Mouse (Mus musculus) macrophage (primary cell): ENCODE measurements at regions not wholly inside any gene's neighbourhood (a gene's known extent, or its start where the extent isn't known, plus 50 kb on each side); places are given as distances from the start of the nearest gene placed in this dataset.

ENCODE experiments used
- H3K27ac ChIP-seq: fragments of 350-480 bp; formaldehyde crosslinking; 2 replicates; pipeline ENCODE4 v1.9.0; 2021
- H3K36me3 ChIP-seq: fragments of 350-480 bp; formaldehyde crosslinking; 2 replicates; pipeline ENCODE4 v1.9.0; 2021; ENCODE audit errors: inconsistent target
- H3K4me3 ChIP-seq: fragments of 350-480 bp; formaldehyde crosslinking; 2 replicates; pipeline ENCODE4 v1.9.0; 2021; ENCODE audit errors: inconsistent target
- H3K79me2 ChIP-seq: fragments of 350-480 bp; formaldehyde crosslinking; 2 replicates; pipeline ENCODE4 v1.9.0; 2021; ENCODE audit errors: inconsistent target
- WGBS: methylation state at CpG from one replicate; pipeline ENCODE4 v1.1.7; 2026; ENCODE audit warnings: inconsistent platforms; ENCODE audit not compliant: missing documents; 5-methylcytosine and 5-hydroxymethylcytosine counted together

DNA sequence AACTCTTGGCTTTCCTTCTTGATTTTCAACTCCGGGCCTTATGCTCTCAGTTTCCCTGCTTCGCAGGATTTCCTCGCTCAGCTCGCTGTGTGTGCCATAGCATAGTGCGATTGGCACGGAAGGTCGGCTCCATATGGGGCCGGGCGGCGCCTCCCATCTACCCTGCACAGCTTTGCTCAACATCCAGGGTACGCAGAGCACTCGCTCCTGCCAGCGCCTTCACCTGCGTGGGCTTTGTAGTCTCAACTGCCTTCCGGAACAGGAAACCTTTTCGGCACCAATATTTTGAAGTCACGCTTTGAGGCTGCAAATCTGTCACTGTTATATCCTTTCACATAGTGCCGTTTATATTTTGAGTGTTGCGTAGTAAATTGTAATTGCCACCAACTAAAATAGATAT lies 359.9 kb upstream of the Tle4 start:
- WGBS = 89% methylated on average over 19 of the region's 19 CpGs
- Histone ChIP-seq H3K4me3 (no peak overlapping the region), H3K79me2 (no peaks in the 10 kb centered on the region), H3K36me3 (no peaks in the 10 kb centered on the region), H3K27ac (no peak overlapping the region)

DNA sequence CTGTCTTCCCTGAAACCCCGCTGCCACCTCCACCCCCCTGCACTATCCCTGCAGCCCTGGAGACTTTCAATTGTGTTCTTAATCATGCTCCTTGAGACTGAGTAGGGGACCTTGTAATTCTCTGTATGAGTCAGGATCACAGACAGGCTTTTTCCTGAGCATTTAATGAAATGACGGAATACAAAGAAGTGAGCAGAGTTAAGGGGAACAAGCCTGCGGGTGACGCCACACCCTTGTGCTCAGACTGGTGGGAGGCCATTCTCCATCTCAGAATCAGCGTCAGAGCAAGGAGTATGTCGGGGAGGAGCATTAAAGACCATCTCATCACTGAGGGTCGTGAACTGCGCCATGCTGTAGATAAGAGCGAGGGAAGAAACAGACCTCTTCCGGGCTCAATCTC lies 359.3 kb upstream of the Tle4 start:
- H3K27ac ChIP-seq = no peak overlapping the region

DNA sequence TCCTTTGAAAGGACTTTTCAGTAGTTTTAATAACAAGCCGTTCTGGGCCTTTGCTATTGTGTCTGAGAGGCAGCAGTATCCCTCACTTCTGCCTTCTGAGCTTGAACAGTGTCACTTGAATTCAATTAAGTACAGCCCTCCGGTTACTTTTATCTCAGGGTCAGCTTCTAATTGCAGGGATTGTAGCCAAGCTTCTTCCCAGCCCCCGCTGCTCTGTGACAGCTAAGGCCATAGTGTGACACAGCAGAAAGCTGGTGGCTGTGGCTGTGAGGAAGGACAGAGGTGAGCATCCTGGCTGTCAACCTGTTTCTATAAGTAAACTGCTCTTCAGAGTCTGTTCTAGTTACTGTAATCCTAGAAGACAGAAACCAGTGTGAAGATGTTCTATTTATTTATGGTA lies 358.5 kb upstream of the Tle4 start:
- no peaks in the 10 kb centered on the region for H3K79me2 ChIP-seq
- no peaks in the 10 kb centered on the region for H3K36me3 ChIP-seq
- H3K4me3 ChIP-seq = no peak overlapping the region
- 53% methylated on average over 3 of the region's 3 CpGs for WGBS
- H3K27ac ChIP-seq = no peak overlapping the region

More for the DNA sequence above, 359.3 kb upstream of the Tle4 start:
- 79% methylated on average over 10 of the region's 10 CpGs for WGBS
- no peaks in the 10 kb centered on the region for H3K36me3 ChIP-seq
- H3K4me3 ChIP-seq = no peak overlapping the region
- no peaks in the 10 kb centered on the region for H3K79me2 ChIP-seq

GRCm38 (mm10) chr19:14955969-14956368 lies 358.1 kb upstream of the Tle4 start:
- Histone ChIP-seq H3K4me3 (no peak overlapping the region), H3K27ac (no peak overlapping the region), H3K36me3 (no peaks in the 10 kb centered on the region), H3K79me2 (no peaks in the 10 kb centered on the region)
- WGBS = 58% methylated on average over 3 of the region's 3 CpGs

GRCm38 (mm10) chr19:14940207-14940952 lies 342.5 kb upstream of the Tle4 start:
- H3K79me2 ChIP-seq = no peaks in the 10 kb centered on the region
- no peak overlapping the region for H3K4me3 ChIP-seq
- H3K36me3 ChIP-seq = no peaks in the 10 kb centered on the region
- WGBS = 94% methylated on average over 9 of the region's 9 CpGs
- H3K27ac ChIP-seq = no peak overlapping the region

DNA sequence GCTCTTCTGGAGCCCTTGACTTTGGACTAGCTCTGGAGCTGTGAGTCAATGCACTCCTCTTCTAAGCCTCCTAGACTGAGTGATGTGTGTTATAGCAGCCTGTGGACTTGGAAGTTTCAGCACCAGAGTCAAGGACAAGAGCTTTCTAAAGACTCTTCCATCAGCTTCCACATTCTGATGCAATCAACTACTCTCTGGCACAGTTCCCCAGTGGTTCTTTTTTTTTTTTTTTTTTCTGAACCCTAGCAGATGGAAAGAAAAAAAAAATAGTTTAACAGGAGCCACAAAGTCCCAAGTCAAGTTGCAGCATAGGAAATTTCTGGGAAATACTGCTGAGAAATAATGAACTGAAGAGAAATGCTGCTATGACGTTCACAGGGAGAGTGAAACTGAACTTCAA lies 324.4 kb upstream of the Tle4 start:
- Histone ChIP-seq H3K79me2 (no peaks in the 10 kb centered on the region), H3K36me3 (no peaks in the 10 kb centered on the region), H3K27ac (no peak overlapping the region), H3K4me3 (no peak overlapping the region)
- 100% methylated on average over 1 of the region's 1 CpGs for WGBS

- H3K27ac ChIP-seq = no peak overlapping the region
- H3K79me2 ChIP-seq = no peaks in the 10 kb centered on the region
- H3K36me3 ChIP-seq = no peaks in the 10 kb centered on the region
- H3K4me3 ChIP-seq = no peak overlapping the region
- 94% methylated on average over 11 of the region's 11 CpGs for WGBS
These were observed 313.4 kb upstream of the Tle4 start for GRCm38 (mm10) chr19:14911056-14911850.

DNA sequence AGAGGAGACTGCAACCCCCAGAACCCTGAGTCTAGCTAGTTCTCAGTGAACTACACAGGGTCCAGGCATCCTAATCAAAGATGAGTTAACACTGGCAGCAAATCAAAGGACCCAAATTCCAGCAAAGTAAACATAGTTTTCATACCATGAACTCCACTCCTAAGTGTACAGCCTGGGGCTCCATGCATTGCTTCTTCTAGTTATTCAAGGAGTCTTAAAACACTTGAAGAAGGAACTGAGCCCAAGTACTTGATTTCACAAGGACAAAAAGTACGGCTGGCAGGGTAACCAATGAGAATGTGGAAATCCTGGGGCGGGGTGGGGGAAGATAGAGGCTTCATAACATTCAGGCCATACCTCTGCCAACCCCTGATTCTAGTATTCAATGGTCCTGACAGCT lies 297.0 kb upstream of the Tle4 start:
- Histone ChIP-seq H3K79me2 (no peaks in the 10 kb centered on the region), H3K36me3 (no peaks in the 10 kb centered on the region), H3K4me3 (no peak overlapping the region), H3K27ac (no peak overlapping the region)
- 77% methylated on average over 2 of the region's 2 CpGs for WGBS

GRCm38 (mm10) chr19:14892390-14892758 lies 294.5 kb upstream of the Tle4 start:
- 77% methylated on average over 6 of the region's 6 CpGs for WGBS
- Histone ChIP-seq H3K36me3 (no peaks in the 10 kb centered on the region), H3K79me2 (no peaks in the 10 kb centered on the region), H3K27ac (no peak overlapping the region), H3K4me3 (no peak overlapping the region)

DNA sequence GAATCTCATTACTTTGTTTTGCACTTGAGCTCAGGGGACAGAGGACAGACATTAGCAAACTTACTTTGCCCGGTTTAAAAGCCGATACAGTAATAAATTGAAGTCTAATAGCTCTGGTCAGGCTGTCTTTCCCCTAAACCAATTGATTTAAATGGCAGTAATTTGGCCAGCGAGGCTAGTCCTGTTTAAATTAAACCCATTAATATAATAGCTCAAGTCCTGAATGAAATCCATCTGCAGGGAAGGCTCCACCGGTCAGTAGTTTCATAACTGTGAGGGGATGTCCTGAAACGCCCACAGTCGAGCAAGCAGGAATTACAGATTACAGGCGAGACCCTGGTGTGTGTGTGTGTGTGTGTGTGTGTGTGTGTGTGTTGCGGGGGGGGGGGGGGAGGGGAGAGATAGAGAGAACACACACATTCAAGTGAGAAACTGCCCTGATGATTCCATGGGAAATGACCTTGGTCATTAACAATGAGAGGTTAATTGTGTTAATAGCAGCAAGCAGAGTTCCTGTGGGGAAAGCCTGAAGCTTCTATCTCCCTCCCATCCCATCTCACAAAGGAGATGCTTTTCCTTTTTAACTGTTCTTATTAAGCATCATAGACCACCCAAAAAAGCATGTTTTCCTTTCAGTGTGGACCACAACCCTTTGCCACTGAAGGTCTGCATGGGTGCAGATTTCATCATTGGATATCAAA lies 294.0 kb upstream of the Tle4 start:
- WGBS = 40% methylated on average over 4 of the region's 8 CpGs
- Histone ChIP-seq H3K27ac (no peak overlapping the region), H3K79me2 (no peaks in the 10 kb centered on the region), H3K4me3 (no peak overlapping the region), H3K36me3 (no peaks in the 10 kb centered on the region)

DNA sequence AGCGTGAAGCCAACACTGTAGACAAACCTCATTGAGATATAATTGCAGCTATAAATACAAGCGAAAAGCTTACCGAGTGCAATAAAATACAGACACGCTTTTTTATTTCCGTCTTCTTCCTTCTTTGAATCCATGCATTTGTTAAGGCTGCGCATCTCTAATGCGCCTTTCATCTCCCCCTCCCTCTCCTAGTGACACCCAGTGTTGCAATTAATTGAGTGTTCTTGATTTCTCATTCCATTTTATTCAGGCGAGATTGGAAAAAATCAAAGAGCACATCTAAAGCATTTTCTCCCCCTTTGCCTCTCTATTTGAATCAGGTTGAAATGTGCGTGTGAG lies 293.2 kb upstream of the Tle4 start:
- WGBS = 9% methylated on average over 9 of the region's 9 CpGs

GRCm38 (mm10) chr19:14890241-14891089 lies 292.6 kb upstream of the Tle4 start:
- Histone ChIP-seq H3K36me3 (no peaks in the 10 kb centered on the region), H3K79me2 (no peaks in the 10 kb centered on the region), H3K4me3 (no peak overlapping the region), H3K27ac (no peak overlapping the region)
- WGBS = 10% methylated on average over 21 of the region's 21 CpGs

More for the DNA sequence above, 293.2 kb upstream of the Tle4 start:
- Histone ChIP-seq H3K79me2 (no peaks in the 10 kb centered on the region), H3K27ac (no peak overlapping the region), H3K36me3 (no peaks in the 10 kb centered on the region), H3K4me3 (no peak overlapping the region)

GRCm38 (mm10) chr19:14889794-14890193 lies 291.9 kb upstream of the Tle4 start:
- Histone ChIP-seq H3K27ac (no peak overlapping the region), H3K79me2 (no peaks in the 10 kb centered on the region), H3K4me3 (no peak overlapping the region), H3K36me3 (no peaks in the 10 kb centered on the region)
- WGBS = 39% methylated on average over 3 of the region's 3 CpGs

DNA sequence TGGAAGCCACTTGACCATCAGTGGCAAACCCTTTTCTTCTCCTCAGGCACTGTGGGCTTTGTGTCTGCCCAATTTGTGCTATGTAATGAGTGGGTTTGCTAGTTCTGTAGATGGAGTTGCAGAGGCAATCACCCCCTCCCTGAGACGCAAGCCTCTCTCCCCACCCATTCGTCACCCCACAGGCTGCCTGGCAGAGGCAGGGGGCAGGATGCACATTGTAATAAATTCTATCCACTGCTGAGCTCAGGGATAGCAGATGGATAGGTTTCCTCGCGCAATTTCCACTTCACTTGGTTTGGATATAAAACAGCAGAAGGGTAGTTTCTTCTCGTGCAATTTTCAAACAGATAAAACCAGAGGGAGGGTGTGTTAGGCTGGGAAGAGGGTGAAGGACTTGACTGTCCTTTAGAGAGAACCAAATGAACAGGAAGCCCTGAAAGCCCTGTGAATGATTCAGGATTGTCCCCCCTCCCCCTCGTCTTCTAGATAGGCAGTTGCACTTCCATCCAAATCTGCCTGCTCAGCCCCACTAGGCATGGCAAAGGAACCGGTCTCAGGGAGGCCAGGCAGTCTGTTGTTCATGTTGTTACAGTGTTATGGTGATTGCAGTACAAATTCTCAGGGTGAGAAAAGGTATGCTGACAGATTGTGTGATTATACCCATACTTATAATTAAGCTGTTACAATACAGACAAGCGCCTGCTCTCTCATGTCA lies 286.0 kb upstream of the Tle4 start:
- Histone ChIP-seq H3K36me3 (no peaks in the 10 kb centered on the region), H3K27ac (no peak overlapping the region), H3K79me2 (no peaks in the 10 kb centered on the region), H3K4me3 (no peak overlapping the region)
- 45% methylated on average over 8 of the region's 8 CpGs for WGBS
